16 mouse cellular contexts compared by ENCODE assay signal in the genomic region with DNA sequence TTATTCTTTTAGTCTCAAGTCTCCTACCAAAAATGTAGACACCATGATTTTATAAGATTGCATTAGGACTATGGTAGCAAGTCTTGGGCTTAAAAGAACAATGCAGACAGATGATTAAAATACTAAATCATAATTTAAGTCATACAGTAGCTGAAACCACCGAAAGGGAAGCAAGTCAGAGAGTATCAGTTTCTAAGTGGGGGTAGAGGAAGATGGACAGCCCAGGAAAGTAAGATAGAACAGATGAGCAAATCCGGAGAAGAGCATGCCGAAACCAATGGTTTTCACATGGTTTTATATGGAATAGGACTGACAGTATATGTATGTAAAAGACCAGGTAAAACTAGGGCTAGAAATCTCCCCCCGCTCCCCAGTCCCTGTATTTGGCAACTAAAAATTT.
"Had no signal": no experiment of that assay in that cellular context is flagged by ENCODE, and none has a peak within 500 bp of the region (broad histone marks: within the 10 kb centered on the region; RNA-seq: fewer than 3 reads in every experiment).

No protein-coding gene starts in this region.

- H3K4me1 ChIP-seq: lung, embryonic 15.5 days; midbrain, embryonic 12.5 days; midbrain, embryonic 15.5 days; neural tube, embryonic 13.5 days had no signal

- H3K4me3 ChIP-seq: lung, embryonic 15.5 days; midbrain, embryonic 12.5 days; midbrain, embryonic 15.5 days; neural tube, embryonic 13.5 days had no signal

- DNase-seq: kidney, adult 18-20 months; kidney, adult 9 months; kidney, postnatal 14 days; kidney, postnatal 4 days; lung, adult 18-20 months; lung, postnatal 10 days; lung, postnatal 36 days; thymus, adult 18-20 months; thymus, postnatal 14 days; thymus, postnatal 4 days had no signal

- H3K36me3 ChIP-seq: lung, embryonic 15.5 days; midbrain, embryonic 12.5 days; midbrain, embryonic 15.5 days; neural tube, embryonic 13.5 days had no signal

- ATAC-seq: intestine, embryonic 16.5 days; midbrain, embryonic 15.5 days had no signal

- H3K27me3 ChIP-seq: lung, embryonic 15.5 days; midbrain, embryonic 12.5 days; midbrain, embryonic 15.5 days; neural tube, embryonic 13.5 days had no signal

- H3K27ac ChIP-seq: liver, embryonic 14.5 days; lung, embryonic 15.5 days; midbrain, embryonic 12.5 days; midbrain, embryonic 15.5 days; neural tube, embryonic 13.5 days had no signal

- H3K9me3 ChIP-seq: lung, embryonic 15.5 days; midbrain, embryonic 12.5 days; midbrain, embryonic 15.5 days; neural tube, embryonic 13.5 days had no signal
